Mouse (Mus musculus): ENCODE results near the gene Optn. TPM values are rescaled to one million over a fixed set of nuclear protein-coding genes. Genes with fewer than 3 reads are reported as not detected.

Optn gene
- polyA plus RNA-seq, 1 experiment: 1.8 TPM

DNA sequence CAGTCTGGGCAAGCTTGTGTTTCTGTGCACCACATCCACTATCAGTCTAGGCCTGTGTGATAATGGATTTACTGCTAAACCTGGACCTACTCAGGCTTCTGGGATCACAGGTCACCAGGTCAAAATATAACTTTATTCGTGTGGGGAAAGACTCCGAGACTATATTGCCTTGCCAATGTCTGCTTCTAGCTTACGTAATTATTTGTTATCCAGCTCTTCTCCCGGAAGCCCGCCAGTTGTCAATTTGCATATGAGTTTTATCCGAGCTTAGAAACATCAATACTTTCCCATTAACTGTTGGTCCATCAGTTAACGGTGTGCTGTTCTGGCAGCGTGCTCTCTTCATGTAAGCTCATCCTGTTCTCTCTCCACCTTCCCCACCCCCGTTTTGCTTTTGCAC is 28.6 kb downstream of the Optn start:
- Histone ChIP-seq H3K4me3 (replicated peaks) (no peak overlapping the region), H3K4me1 (ENCODE audit: control insufficient read depth) (peaks cover 21% of the 10 kb centered on the region), H3K36me3 (ENCODE audit: control insufficient read depth) (peaks cover 91% of the 10 kb centered on the region), H3K9me3 (ENCODE audit: control insufficient read depth, low read length) (no peaks in the 10 kb centered on the region), H3K27me3 (ENCODE audit: control insufficient read depth) (no peaks in the 10 kb centered on the region)
- no peak for TF ChIP-seq TAL1 (IDR thresholded peaks at IDR 0.05; ENCODE audit: low read length)
- TF ChIP-seq GATA1 (IDR thresholded peaks at IDR 0.05; ENCODE audit: low read length): no peak

DNA sequence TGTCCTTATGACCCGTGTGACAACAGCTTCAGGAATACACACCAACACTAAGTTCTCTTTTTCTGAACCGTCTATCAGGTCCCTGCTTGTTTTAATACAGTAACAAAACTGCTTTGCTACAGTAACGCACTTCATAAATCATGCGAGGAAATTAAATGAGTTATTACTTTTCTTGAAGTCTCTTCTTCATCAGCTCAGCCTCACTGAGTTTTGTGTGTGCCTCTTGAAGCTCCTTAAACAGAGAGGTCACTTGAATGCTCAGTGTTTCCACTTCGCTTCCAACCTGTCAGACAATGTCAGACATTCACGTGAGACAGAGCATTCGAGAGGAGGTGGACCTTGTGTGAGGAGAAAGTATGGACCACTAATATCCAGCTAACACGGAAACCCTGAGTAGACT is 29.1 kb downstream of the Optn start:
- no peaks in the 10 kb centered on the region for H3K27me3 ChIP-seq (ENCODE audit: control insufficient read depth)
- peaks cover 17% of the 10 kb centered on the region for H3K4me1 ChIP-seq (ENCODE audit: control insufficient read depth)
- no peak overlapping the region for H3K4me3 ChIP-seq (replicated peaks)
- TF ChIP-seq TAL1 (IDR thresholded peaks at IDR 0.05; ENCODE audit: low read length) (no peak), GATA1 (IDR thresholded peaks at IDR 0.05; ENCODE audit: low read length) (no peak)
- H3K36me3 ChIP-seq (ENCODE audit: control insufficient read depth): peaks cover 91% of the 10 kb centered on the region
- no peaks in the 10 kb centered on the region for H3K9me3 ChIP-seq (ENCODE audit: control insufficient read depth, low read length)

DNA sequence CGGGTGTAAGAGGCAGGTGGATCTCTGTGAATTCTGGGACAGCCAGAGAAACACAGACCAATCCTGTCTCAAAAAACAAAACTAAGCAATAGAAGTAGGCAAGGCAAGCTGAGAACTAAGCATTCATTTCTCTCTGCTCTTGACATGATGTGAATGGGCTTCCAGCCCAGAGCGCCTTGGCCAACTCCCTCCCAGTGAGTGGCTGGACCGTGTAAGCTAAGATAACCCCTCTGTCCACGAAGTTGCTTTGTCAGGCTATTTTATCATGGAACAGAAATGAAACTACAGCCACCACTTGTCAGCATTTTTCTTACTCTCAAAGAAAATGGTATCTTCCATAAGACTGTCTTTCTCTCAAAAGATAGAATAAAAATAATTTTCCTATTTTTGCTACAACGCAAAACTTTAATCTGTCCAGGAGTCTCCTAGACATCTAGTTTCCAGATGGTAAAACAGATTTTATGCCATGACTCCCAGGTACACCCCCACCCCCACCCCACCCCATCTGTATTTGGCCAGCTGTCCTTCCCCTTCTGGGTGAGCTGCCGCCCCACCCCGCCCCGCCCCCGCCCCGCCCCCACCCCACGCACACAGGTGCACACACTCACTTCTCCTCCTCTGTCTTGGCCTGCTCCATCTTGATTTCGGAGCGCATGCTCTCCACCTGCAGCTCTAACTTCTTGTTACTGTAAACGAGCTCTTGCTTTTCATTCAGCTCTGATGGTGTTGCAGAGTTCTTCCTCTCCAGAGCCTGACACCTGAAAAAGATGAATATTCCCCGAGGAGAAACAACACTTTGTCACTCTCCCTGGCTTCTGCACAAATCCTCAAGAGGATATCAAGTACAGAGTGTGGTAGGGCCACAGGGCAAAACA is 30.1 kb downstream of the Optn start:
- peaks cover 16% of the 10 kb centered on the region for H3K4me1 ChIP-seq (ENCODE audit: control insufficient read depth)
- H3K4me3 ChIP-seq (replicated peaks): no peak overlapping the region
- no peaks in the 10 kb centered on the region for H3K9me3 ChIP-seq (ENCODE audit: control insufficient read depth, low read length)
- peaks cover 92% of the 10 kb centered on the region for H3K36me3 ChIP-seq (ENCODE audit: control insufficient read depth)
- no peak for TF ChIP-seq GATA1 (IDR thresholded peaks at IDR 0.05; ENCODE audit: low read length)
- TF ChIP-seq TAL1 (IDR thresholded peaks at IDR 0.05; ENCODE audit: low read length): no peak
- no peaks in the 10 kb centered on the region for H3K27me3 ChIP-seq (ENCODE audit: control insufficient read depth)

DNA sequence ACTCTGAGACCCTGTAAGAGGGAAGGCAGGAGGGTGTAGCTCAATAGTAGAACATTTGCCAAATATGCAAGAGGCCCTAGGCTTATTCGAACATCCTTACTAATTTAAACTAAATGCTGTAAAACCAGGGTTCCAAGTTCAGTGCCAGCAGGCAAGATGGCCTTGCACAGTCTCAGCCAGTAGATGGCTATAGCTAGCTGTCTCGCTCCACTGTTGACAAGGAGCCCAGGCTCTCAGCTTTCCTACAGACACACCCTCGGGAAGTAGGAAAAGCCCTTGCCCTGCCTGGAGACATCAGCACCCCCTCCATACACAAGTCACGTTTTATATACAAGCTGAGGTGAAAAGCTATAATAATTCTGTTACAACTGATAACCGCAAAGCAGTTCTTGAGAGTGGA is 31.2 kb downstream of the Optn start:
- Histone ChIP-seq H3K4me1 (ENCODE audit: control insufficient read depth) (peaks cover 16% of the 10 kb centered on the region), H3K36me3 (ENCODE audit: control insufficient read depth) (peaks cover 92% of the 10 kb centered on the region), H3K9me3 (ENCODE audit: control insufficient read depth, low read length) (no peaks in the 10 kb centered on the region), H3K27me3 (ENCODE audit: control insufficient read depth) (no peaks in the 10 kb centered on the region), H3K4me3 (replicated peaks) (no peak overlapping the region)
- TF ChIP-seq GATA1 (IDR thresholded peaks at IDR 0.05; ENCODE audit: low read length): no peak
- no peak for TF ChIP-seq TAL1 (IDR thresholded peaks at IDR 0.05; ENCODE audit: low read length)

DNA sequence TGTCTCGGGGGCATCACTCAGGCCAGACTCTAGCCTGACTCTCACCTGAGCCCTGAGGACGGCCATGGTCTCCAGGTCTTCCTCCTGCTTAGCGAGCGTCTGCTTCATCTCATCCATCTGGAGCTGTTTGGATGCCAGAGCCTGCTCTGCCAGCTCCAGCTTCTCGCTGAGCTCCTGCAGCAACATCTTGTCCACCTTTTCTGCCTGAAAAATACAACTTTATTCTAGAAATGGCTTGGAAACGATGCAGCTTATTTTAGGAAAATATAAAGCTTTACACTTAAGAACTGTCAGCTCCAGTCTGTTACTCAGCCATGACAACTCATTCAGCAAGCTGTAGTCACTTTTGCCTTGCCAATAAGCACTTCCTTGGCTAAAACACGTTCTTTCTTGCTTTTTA is 32.6 kb downstream of the Optn start:
- Histone ChIP-seq H3K27me3 (ENCODE audit: control insufficient read depth) (no peaks in the 10 kb centered on the region), H3K36me3 (ENCODE audit: control insufficient read depth) (peaks cover 92% of the 10 kb centered on the region), H3K9me3 (ENCODE audit: control insufficient read depth, low read length) (no peaks in the 10 kb centered on the region), H3K4me3 (replicated peaks) (no peak overlapping the region), H3K4me1 (ENCODE audit: control insufficient read depth) (peaks cover 16% of the 10 kb centered on the region)
- no peak for TF ChIP-seq TAL1 (IDR thresholded peaks at IDR 0.05; ENCODE audit: low read length)
- TF ChIP-seq GATA1 (IDR thresholded peaks at IDR 0.05; ENCODE audit: low read length): no peak

DNA sequence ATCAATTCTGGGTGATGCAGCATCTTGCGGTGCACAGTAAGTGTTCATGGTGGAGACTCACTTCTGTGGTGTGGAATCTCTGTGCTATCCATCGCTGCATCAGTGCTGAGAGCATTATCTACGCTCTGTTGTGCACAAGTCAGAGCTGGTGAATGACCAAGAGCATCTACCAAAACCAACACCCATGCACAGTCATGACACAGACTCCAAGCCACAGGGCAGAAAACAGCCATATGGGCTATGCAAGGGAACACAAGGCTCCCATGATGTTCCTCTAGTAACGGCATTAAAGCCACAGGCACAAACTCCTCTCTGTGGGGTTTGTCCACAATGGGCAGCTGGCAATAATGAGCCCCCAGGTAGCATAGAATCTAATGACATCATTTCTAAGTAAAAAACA is 34.0 kb downstream of the Optn start:
- no peaks in the 10 kb centered on the region for H3K9me3 ChIP-seq (ENCODE audit: control insufficient read depth, low read length)
- TF ChIP-seq GATA1 (IDR thresholded peaks at IDR 0.05; ENCODE audit: low read length) (no peak), TAL1 (IDR thresholded peaks at IDR 0.05; ENCODE audit: low read length) (no peak)

DNA sequence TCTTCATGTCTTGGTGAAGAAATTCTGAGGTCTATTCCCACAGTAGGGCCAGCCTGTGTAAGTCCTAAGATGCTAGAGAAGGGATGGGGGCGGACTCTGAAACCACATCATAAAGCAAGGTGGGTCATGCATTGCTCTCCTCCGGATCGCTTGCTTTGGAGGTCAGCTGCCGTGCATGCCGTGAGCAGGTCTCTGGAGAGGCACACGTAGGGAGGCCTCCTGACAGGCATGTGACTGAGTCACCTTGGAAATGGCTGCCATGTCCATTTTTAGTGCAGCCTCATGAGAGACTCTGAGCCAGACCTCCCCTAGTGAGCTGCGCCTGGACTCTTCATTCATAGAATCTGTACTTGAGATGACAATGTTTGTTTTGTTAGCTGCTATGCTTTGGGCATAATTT is 35.8 kb downstream of the Optn start:
- no peaks in the 10 kb centered on the region for H3K9me3 ChIP-seq (ENCODE audit: control insufficient read depth, low read length)
- H3K4me1 ChIP-seq (ENCODE audit: control insufficient read depth): peaks cover 16% of the 10 kb centered on the region
- H3K36me3 ChIP-seq (ENCODE audit: control insufficient read depth): peaks cover 84% of the 10 kb centered on the region

More for the DNA sequence above, 34.0 kb downstream of the Optn start:
- H3K4me3 ChIP-seq (replicated peaks): no peak overlapping the region
- peaks cover 87% of the 10 kb centered on the region for H3K36me3 ChIP-seq (ENCODE audit: control insufficient read depth)
- peaks cover 18% of the 10 kb centered on the region for H3K4me1 ChIP-seq (ENCODE audit: control insufficient read depth)
- H3K27me3 ChIP-seq (ENCODE audit: control insufficient read depth): no peaks in the 10 kb centered on the region

DNA sequence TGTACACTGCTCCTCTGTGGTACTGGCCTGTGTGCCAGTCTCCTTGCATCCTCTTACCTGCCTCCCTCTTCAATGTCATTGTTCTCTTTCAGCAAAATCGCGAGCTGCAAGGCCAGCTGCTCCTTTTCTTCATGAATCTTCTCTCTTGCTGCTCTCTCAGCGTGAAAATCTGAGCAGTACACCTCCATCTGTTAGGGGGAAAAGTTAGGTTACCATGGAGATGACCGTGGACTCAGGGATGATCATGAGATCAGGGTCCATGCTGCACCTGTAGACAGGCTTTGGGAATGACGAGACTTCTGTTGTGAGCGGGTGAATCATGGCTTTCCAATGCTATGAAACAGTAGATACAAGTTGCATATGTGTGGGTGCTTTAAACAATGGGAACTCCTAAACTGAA is 36.8 kb downstream of the Optn start:
- Histone ChIP-seq H3K27me3 (ENCODE audit: control insufficient read depth) (no peaks in the 10 kb centered on the region), H3K9me3 (ENCODE audit: control insufficient read depth, low read length) (no peaks in the 10 kb centered on the region), H3K4me1 (ENCODE audit: control insufficient read depth) (peaks cover 17% of the 10 kb centered on the region), H3K36me3 (ENCODE audit: control insufficient read depth) (peaks cover 83% of the 10 kb centered on the region), H3K4me3 (replicated peaks) (no peak overlapping the region)
- TF ChIP-seq GATA1 (IDR thresholded peaks at IDR 0.05; ENCODE audit: low read length): no peak
- TF ChIP-seq TAL1 (IDR thresholded peaks at IDR 0.05; ENCODE audit: low read length): no peak

More for the DNA sequence above, 35.8 kb downstream of the Optn start:
- TF ChIP-seq GATA1 (IDR thresholded peaks at IDR 0.05; ENCODE audit: low read length) (no peak), TAL1 (IDR thresholded peaks at IDR 0.05; ENCODE audit: low read length) (no peak)
- no peaks in the 10 kb centered on the region for H3K27me3 ChIP-seq (ENCODE audit: control insufficient read depth)
- H3K4me3 ChIP-seq (replicated peaks): no peak overlapping the region

DNA sequence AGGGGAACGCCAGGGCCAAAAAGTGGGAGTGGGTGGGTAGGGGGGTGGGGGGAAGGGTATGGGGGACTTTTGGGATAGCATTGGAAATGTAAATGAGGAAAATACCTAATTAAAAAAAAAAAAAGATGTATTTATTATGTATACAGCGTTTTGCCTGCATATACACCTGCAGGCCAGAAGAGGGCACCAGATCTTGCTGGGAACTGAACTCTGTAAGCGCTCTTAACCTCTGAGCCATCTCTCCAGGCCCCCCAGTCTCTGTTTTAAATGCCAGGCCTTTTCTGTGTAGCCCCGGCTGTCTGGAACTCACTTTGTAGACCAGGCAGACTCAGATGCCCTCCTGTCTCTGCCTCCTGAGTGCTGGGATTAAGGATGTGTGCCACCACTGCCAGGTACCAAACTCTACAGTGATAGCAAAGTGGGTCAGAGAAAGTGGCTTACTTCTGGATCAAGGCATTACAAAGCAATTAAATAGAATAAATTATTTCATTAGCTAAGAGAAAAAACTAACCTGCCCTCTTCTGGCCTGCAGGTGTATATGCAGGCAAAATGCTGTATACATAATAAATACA is 38.6 kb downstream of the Optn start:
- Histone ChIP-seq H3K36me3 (ENCODE audit: control insufficient read depth) (peaks cover 83% of the 10 kb centered on the region), H3K4me3 (replicated peaks) (no peak overlapping the region), H3K4me1 (ENCODE audit: control insufficient read depth) (peaks cover 19% of the 10 kb centered on the region), H3K9me3 (ENCODE audit: control insufficient read depth, low read length) (no peaks in the 10 kb centered on the region), H3K27me3 (ENCODE audit: control insufficient read depth) (no peaks in the 10 kb centered on the region)
- TF ChIP-seq GATA1 (IDR thresholded peaks at IDR 0.05; ENCODE audit: low read length) (no peak), TAL1 (IDR thresholded peaks at IDR 0.05; ENCODE audit: low read length) (no peak)

Measured in erythroblast, embryonic 14.5 days (primary cell).